Mouse (Mus musculus): ENCODE results near the gene Fam131b. TPM values are rescaled to one million over a fixed set of nuclear protein-coding genes. Genes with fewer than 3 reads are reported as not detected.

Fam131b gene
- polyA plus RNA-seq, 1 experiment from 2014 or later = 7.1 TPM

DNA sequence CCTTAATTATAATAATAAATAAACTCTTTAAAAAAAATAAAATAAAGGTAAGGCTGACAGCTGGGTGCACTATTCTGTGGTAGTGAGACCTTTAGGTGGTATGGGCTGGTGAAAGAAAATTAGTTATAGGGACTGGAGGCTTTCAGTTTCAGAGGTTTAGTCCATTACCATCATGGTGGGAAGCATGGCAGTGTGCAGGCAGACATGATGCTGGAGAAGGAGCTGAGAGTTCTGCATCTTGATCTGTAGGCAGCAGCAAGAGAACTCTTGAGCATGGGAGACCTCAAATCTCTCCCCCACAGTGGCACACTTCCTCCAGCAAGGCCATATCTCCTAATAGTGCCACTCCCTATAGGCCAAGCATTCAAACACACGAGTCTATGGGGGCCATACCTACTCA, 17.7 kb upstream of the Fam131b start:
- Histone ChIP-seq H3K36me3 (ENCODE audit: control insufficient read depth, insufficient read depth, low read length) (no peaks in the 10 kb centered on the region), H3K9me3 (ENCODE audit: control insufficient read depth, low read length) (no peaks in the 10 kb centered on the region), H3K9ac (replicated peaks; ENCODE audit: low read depth, low read length) (no peak overlapping the region), H3K4me1 (ENCODE audit: control insufficient read depth, insufficient read depth, low read length) (no peaks in the 10 kb centered on the region), H3K4me2 (ENCODE audit: low read depth, low read length) (no peak overlapping the region), H3K27ac (ENCODE audit: low read depth, low read length) (no peak overlapping the region), H3K4me3 (ENCODE audit: low read depth, low read length) (no peak overlapping the region), H3K27me3 (ENCODE audit: control insufficient read depth, insufficient read depth, low read length) (no peaks in the 10 kb centered on the region)
- no peak for ATAC-seq (ENCODE audit: low read depth)
- WGBS = 57% methylated on average over 1 of the region's 1 CpGs

DNA sequence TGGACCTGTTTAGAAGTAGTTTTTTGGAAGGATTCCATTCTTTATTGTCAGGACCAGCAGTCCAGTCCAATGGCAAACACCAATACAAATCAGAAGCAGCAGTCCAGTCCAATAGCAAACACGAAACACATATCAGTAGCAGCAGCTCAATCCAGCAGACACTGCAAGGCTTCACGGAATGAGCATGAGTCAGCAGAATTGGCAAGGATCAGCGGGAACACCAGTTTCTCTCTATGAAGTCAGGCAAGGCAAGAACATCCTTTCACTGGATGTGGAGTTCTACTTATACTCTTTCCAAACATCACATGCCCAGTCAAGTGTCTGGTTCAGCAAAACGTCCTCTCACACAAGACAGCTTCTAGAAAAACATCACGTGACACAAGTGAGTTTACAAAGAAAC, 15.5 kb upstream of the Fam131b start:
- H3K9ac ChIP-seq (replicated peaks; ENCODE audit: low read depth, low read length) = no peak overlapping the region
- H3K36me3 ChIP-seq (ENCODE audit: control insufficient read depth, insufficient read depth, low read length) = no peaks in the 10 kb centered on the region
- H3K4me3 ChIP-seq (ENCODE audit: low read depth, low read length) = no peak overlapping the region
- H3K27me3 ChIP-seq (ENCODE audit: control insufficient read depth, insufficient read depth, low read length) = no peaks in the 10 kb centered on the region
- 80% methylated on average over 5 of the region's 5 CpGs for WGBS
- no peak overlapping the region for H3K4me2 ChIP-seq (ENCODE audit: low read depth, low read length)
- no peaks in the 10 kb centered on the region for H3K4me1 ChIP-seq (ENCODE audit: control insufficient read depth, insufficient read depth, low read length)
- no peak for ATAC-seq (ENCODE audit: low read depth)
- no peak overlapping the region for H3K27ac ChIP-seq (ENCODE audit: low read depth, low read length)
- no peaks in the 10 kb centered on the region for H3K9me3 ChIP-seq (ENCODE audit: control insufficient read depth, low read length)

DNA sequence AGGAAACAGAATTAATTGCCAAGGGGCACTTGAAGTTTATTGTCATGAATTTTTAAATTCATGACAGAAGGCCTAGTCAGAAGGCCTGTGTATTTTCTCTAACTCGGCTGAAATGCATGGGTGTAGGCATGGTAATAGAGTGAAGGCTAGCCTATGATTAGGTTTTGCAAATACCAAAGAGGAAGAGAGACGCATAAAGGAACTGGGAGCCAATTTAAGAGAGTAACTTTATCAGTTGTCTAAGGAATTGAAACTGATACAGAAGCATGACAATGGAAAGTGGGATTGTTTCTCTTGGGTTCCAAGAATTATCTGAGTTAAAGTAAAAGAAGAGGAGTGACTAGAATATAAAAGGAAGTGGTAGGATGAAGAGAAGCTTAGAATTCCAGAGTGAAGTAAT, 14.7 kb upstream of the Fam131b start:
- H3K27ac ChIP-seq (ENCODE audit: low read depth, low read length) = no peak overlapping the region
- H3K4me3 ChIP-seq (ENCODE audit: low read depth, low read length) = no peak overlapping the region
- 85% methylated on average over 2 of the region's 2 CpGs for WGBS
- H3K9me3 ChIP-seq (ENCODE audit: control insufficient read depth, low read length) = no peaks in the 10 kb centered on the region
- no peak for ATAC-seq (ENCODE audit: low read depth)
- H3K4me2 ChIP-seq (ENCODE audit: low read depth, low read length) = no peak overlapping the region
- no peaks in the 10 kb centered on the region for H3K4me1 ChIP-seq (ENCODE audit: control insufficient read depth, insufficient read depth, low read length)
- H3K9ac ChIP-seq (replicated peaks; ENCODE audit: low read depth, low read length) = no peak overlapping the region
- no peaks in the 10 kb centered on the region for H3K36me3 ChIP-seq (ENCODE audit: control insufficient read depth, insufficient read depth, low read length)
- H3K27me3 ChIP-seq (ENCODE audit: control insufficient read depth, insufficient read depth, low read length) = no peaks in the 10 kb centered on the region

DNA sequence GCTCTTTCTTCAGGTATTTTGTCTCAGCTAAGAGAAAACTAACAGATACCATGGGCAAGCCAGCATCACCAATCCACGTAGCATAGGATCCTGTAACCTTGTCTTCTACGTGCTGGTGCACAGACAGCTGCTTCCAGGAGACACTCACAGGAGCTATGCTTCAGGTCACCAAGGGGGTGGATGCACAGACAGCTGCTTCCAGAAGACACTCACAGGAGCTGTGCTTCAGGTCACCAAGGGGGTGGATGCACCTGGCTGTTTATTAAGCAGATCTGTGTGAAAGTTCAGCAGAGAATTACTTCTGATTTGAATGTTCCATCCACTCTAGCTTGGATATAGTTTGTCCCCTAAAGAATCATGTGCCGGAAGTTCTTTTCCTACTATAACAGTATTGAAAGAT, 6.5 kb upstream of the Fam131b start:
- 93% methylated on average over 3 of the region's 3 CpGs for WGBS
- Histone ChIP-seq H3K4me2 (ENCODE audit: low read depth, low read length) (no peak overlapping the region), H3K27ac (ENCODE audit: low read depth, low read length) (no peak overlapping the region), H3K36me3 (ENCODE audit: control insufficient read depth, insufficient read depth, low read length) (no peaks in the 10 kb centered on the region), H3K4me1 (ENCODE audit: control insufficient read depth, insufficient read depth, low read length) (no peaks in the 10 kb centered on the region), H3K4me3 (ENCODE audit: low read depth, low read length) (no peak overlapping the region), H3K27me3 (ENCODE audit: control insufficient read depth, insufficient read depth, low read length) (no peaks in the 10 kb centered on the region), H3K9me3 (ENCODE audit: control insufficient read depth, low read length) (no peaks in the 10 kb centered on the region), H3K9ac (replicated peaks; ENCODE audit: low read depth, low read length) (no peak overlapping the region)
- ATAC-seq (ENCODE audit: low read depth) = no peak

DNA sequence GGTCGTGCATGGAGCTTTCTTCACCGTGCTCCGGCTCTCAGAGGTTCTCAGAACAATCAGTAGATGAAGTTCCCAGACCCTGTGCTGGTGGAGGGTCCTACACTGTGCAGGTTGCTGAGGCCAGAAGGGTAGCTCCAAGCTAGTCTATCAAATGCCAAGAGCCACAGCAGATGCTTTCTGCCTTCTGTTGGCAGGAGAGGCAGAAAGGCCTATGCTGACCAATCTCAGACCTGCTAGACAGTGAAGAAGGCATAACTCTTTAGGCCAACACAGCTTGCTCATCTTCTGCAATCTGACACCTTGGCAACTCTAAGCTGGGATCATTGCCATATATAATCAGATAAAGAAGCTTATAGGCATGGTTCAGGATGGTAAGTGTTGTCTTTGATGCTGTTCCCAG, 5.8 kb upstream of the Fam131b start:
- Histone ChIP-seq H3K36me3 (ENCODE audit: control insufficient read depth, insufficient read depth, low read length) (no peaks in the 10 kb centered on the region), H3K4me3 (ENCODE audit: low read depth, low read length) (no peak overlapping the region), H3K27ac (ENCODE audit: low read depth, low read length) (no peak overlapping the region), H3K4me2 (ENCODE audit: low read depth, low read length) (no peak overlapping the region), H3K9ac (replicated peaks; ENCODE audit: low read depth, low read length) (no peak overlapping the region), H3K4me1 (ENCODE audit: control insufficient read depth, insufficient read depth, low read length) (no peaks in the 10 kb centered on the region), H3K27me3 (ENCODE audit: control insufficient read depth, insufficient read depth, low read length) (no peaks in the 10 kb centered on the region), H3K9me3 (ENCODE audit: control insufficient read depth, low read length) (no peaks in the 10 kb centered on the region)
- WGBS = 78% methylated on average over 3 of the region's 3 CpGs
- ATAC-seq (ENCODE audit: low read depth) = no peak

DNA sequence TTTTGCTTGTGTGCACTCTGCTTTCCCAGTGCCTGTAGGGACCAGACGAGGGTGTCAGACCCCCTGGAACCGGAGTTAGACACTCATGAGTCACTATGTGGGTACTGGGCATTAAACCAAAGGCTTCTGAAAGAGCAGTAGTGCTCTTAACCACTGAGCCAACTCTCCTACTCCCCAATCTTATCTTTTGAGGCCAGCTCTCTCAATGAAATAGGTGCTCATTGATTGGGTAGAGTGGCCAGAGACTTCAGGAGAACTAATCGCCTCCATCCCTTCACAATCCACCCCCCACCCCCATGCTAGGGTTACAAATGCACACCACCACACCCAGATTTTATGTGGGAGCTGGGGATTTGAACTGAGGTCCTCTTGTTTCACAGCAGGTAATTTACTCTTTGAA, 4.3 kb upstream of the Fam131b start:
- ATAC-seq (ENCODE audit: low read depth) = no peak
- no peak overlapping the region for H3K4me2 ChIP-seq (ENCODE audit: low read depth, low read length)
- no peak overlapping the region for H3K4me3 ChIP-seq (ENCODE audit: low read depth, low read length)
- no peak overlapping the region for H3K27ac ChIP-seq (ENCODE audit: low read depth, low read length)
- H3K4me1 ChIP-seq (ENCODE audit: control insufficient read depth, insufficient read depth, low read length) = no peaks in the 10 kb centered on the region
- no peak overlapping the region for H3K9ac ChIP-seq (replicated peaks; ENCODE audit: low read depth, low read length)
- no peaks in the 10 kb centered on the region for H3K9me3 ChIP-seq (ENCODE audit: control insufficient read depth, low read length)
- 91% methylated on average over 3 of the region's 3 CpGs for WGBS
- H3K36me3 ChIP-seq (ENCODE audit: control insufficient read depth, insufficient read depth, low read length) = no peaks in the 10 kb centered on the region
- no peaks in the 10 kb centered on the region for H3K27me3 ChIP-seq (ENCODE audit: control insufficient read depth, insufficient read depth, low read length)

DNA sequence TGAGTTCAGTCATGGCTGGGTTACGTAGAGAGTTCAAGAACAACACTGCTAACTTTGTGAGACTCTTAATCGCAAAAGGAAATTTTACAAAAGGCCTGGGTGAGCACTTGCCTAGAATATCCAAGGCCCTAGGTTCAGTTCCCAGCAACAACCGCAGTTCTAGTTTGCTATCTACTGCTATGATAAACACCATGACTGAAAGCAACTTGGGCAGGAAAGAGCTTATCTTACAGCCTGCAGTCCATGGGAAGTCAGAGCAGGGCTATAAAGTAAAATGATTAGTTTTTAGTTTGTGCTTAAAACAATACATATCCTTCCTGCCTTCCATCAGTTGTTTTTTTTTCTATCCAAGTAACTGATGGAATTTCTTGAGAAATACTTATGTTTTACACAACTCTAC, 2.1 kb upstream of the Fam131b start:
- H3K9ac ChIP-seq (replicated peaks; ENCODE audit: low read depth, low read length) = no peak overlapping the region
- H3K36me3 ChIP-seq (ENCODE audit: control insufficient read depth, insufficient read depth, low read length) = 0 out of 2 replicates have a peak, but pooled peaks cover under 1% of the 10 kb centered on the region
- no peak overlapping the region for H3K27ac ChIP-seq (ENCODE audit: low read depth, low read length)
- ATAC-seq (ENCODE audit: low read depth) = no peak
- no peak overlapping the region for H3K4me3 ChIP-seq (ENCODE audit: low read depth, low read length)
- H3K4me1 ChIP-seq (ENCODE audit: control insufficient read depth, insufficient read depth, low read length) = no peaks in the 10 kb centered on the region; the same call in 1 of the 2 replicates
- H3K27me3 ChIP-seq (ENCODE audit: control insufficient read depth, insufficient read depth, low read length) = no peaks in the 10 kb centered on the region
- WGBS = 95% methylated on average over 3 of the region's 3 CpGs
- no peaks in the 10 kb centered on the region for H3K9me3 ChIP-seq (ENCODE audit: control insufficient read depth, low read length)
- H3K4me2 ChIP-seq (ENCODE audit: low read depth, low read length) = no peak overlapping the region

DNA sequence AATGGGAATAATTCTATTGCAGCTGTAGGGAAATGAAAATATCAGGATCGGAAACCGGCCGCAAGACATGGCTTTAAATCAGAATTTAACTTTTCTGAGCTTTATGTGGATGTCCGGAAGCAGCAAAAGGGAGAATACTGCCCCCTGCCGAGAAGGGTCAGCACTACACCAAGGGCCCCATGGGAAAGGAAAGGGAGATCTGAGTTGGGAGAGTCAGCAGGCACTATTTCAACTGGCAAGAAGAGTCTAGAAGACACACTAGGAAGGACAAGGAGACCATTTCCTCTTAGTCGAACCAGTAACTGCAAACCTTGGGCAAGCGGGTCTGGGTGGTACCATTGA, 796 bp upstream of the Fam131b start:
- ATAC-seq (ENCODE audit: low read depth) = peak; percentile 5; the same call in 1 of the 2 replicates
- peak overlapping the region; percentile 40 for H3K4me3 ChIP-seq (ENCODE audit: low read depth, low read length)
- H3K9me3 ChIP-seq (ENCODE audit: control insufficient read depth, low read length) = no peaks in the 10 kb centered on the region
- H3K4me2 ChIP-seq (ENCODE audit: low read depth, low read length) = peak overlapping the region; percentile 69
- peak overlapping the region; percentile 71 for H3K9ac ChIP-seq (replicated peaks; ENCODE audit: low read depth, low read length)
- WGBS = 2% methylated on average over 7 of the region's 7 CpGs
- no peak overlapping the region for H3K27ac ChIP-seq (ENCODE audit: low read depth, low read length)
- 0 out of 2 replicates have a peak, but pooled peaks cover 6% of the 10 kb centered on the region for H3K36me3 ChIP-seq (ENCODE audit: control insufficient read depth, insufficient read depth, low read length)
- H3K27me3 ChIP-seq (ENCODE audit: control insufficient read depth, insufficient read depth, low read length) = no peaks in the 10 kb centered on the region
- H3K4me1 ChIP-seq (ENCODE audit: control insufficient read depth, insufficient read depth, low read length) = no peaks in the 10 kb centered on the region; the same call in 1 of the 2 replicates

DNA sequence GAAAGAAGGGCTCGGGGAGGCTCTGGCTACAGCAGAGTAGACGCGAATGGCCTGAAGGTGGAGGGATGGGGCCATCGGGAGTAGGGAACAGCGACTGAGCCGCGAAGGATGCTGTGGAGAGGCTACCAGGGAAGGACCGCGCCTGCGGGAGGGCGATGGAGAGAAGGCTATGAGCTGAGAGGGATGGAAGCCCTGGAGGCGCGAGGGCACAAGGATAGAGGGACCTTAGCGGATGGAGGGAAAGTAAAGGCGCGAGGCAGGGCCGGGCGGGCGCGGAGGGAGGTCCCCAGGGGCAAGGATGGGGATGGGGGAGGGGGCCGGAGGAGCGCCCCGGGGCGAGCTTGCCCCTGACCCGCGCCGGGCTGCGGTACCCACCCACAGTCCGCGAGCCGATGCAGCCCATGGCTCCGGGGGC, 369 bp downstream of the Fam131b start:
- no peaks in the 10 kb centered on the region for H3K27me3 ChIP-seq (ENCODE audit: control insufficient read depth, insufficient read depth, low read length)
- peak; percentile 79 for ATAC-seq (ENCODE audit: low read depth)
- under 1% methylated on average over 20 of the region's 32 CpGs for WGBS

More for the DNA sequence above, 369 bp downstream of the Fam131b start:
- 0 out of 2 replicates have a peak, but pooled peaks cover 6% of the 10 kb centered on the region for H3K36me3 ChIP-seq (ENCODE audit: control insufficient read depth, insufficient read depth, low read length)
- peak overlapping the region; percentile 69 for H3K4me2 ChIP-seq (ENCODE audit: low read depth, low read length)
- no peaks in the 10 kb centered on the region for H3K9me3 ChIP-seq (ENCODE audit: control insufficient read depth, low read length)
- H3K4me3 ChIP-seq (ENCODE audit: low read depth, low read length) = peak overlapping the region; percentile 40
- no peaks in the 10 kb centered on the region; the same call in 1 of the 2 replicates for H3K4me1 ChIP-seq (ENCODE audit: control insufficient read depth, insufficient read depth, low read length)
- H3K27ac ChIP-seq (ENCODE audit: low read depth, low read length) = peak overlapping the region; percentile 84
- peak overlapping the region; percentile 71 for H3K9ac ChIP-seq (replicated peaks; ENCODE audit: low read depth, low read length)

Measured in neural tube, embryonic 14.5 days (tissue).